Mouse (Mus musculus): ENCODE measurements around the gene Cd70.
"Not testable (repeated sequence)": the region's sequence is repeated elsewhere in the genome, so short reads cannot be mapped to it uniquely, and the experiment has no call there.

Gene Cd70

GRCm38 (mm10) chr17:57134693-57135092, 14.9 kb downstream of the Cd70 start:
- no peak for DNase-seq (ENCODE audit: low read depth)

DNA sequence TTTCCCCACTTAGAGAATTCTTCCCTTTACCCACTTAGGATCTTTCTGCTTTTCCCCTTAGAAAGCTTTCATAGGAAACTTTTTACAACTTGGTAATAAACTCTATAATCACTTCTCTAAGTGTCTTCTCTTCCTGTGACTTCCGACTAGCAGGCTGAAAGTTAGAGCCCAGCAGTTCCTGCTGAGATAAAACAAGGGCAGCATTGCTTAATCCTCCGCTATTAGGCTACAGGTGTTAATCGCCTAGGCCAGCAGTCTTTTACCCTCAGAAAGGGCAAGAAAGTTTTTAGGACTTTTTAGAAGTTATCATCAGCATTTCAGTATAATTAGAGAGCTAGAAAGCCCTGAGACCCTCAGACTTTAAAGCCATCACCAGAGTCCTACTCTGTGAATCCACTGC, 15.6 kb downstream of the Cd70 start:
- not testable (repeated sequence) for DNase-seq (ENCODE audit: low read depth)

DNA sequence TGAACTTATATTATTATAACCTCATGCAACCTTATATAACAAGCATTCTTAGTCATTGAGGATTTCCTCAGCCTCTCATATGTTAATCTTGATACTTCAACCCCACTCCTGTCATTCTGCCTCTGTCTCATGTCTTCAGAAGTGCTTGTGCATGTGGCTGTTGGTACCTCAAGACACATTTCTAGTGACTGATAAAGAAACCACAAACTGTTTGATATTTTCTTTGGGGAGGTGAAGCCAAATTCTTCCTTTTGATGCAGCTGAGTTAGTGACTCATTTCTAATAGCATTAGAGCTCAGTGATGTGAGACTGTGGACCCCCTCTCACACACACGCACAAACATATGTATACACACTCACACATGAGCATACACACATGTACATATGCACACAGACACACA, 17.8 kb downstream of the Cd70 start:
- no peak for DNase-seq (ENCODE audit: low read depth)

DNA sequence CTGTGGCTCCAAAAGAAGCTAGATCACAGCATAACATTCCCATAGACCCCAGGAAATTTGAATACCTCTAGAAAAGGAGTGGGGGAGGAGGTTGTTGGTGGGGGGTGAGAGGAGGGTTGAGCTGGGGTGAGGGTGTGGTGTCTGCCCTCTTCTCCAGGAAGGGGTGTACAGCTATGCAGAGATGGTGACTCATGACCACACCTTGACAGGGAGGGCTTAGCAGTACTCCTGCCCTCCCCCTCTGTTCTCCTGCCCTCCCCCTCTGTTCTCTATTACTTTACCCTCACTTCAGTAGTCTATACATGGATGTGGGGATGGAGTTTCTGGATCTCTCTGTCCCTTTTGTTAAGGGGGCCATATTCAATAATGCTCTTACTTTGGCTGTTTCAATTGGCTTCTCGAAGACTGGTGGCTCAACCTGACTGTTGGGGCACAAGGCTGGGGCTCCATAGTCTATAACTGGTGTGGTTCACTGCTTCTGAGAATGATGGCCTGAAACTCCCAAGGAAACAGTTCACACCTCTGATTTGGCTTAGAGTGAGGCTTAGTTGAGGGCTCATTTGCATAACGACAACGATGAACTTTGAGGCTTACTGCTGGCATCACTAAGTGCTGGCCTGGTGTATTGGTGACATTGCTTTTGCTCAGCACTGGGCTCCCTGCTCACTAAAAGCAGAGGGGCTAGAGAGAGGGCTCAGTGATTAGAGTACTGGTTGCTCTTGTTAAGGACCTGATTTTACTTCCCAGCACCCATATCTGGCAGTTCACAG, 23.5 kb downstream of the Cd70 start:
- DNase-seq (ENCODE audit: low read depth), result no peak

DNA sequence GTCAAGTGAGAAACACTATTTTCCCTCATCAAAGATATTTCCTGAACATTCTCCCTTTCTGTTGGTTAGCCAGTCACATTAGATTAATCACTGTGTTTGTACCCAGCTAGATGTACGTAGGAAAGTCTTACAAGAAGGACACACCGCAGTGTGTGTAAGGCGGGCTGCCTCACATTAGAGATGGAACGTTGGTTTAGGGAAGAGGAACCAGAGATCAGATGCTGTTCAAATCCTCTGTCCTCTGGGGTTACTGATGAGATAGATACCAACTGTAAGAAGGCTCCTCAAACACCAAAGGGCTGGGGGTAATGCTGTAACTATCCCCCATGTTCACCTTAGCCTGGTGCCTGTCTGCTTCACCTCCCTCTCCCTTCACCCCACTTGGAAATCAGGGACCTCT, 24.8 kb downstream of the Cd70 start:
- no peak for DNase-seq (ENCODE audit: low read depth)

DNA sequence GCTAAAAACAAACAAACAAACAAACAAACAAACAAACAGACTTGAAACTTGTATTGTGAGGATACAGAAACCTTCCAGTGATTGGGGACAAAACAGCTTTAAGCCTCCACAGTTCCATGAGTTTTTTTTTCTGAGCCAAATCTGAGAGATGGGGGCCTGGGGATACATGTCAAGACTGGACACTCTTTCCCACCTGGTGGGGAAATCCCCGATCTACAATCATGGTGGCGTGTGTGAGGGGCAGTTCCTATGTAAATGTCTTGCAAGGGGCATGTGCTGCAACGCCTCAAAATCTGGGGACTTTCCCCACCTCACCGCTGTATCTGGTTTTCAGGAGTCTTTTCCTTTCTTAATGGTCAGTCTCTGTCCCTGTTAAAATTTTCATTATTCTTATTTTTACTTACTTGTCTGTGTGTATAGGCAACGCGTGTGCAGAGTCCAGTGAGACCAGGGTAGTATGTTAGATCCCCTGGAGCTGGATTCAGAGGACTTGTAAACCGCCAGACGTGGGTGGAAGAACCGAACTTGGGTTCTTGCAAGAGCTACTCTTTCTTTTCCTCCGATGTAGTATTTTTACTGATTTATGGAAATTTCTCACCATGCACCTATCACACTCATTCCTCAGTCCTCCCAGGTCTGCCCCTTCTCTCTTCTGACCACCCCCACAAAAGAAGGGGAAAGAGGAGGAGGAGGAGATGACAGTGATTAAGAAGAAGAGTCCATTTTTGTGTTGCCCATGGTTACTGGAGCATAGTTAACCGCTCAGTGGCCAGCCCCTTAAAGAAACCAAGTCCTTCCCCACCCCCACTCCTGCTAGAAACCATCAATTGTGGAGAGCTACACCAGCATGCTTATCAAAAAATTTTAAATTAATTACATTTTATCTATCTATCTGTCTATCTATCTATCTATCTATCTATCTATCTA, 26.1 kb downstream of the Cd70 start:
- no peak for DNase-seq (ENCODE audit: low read depth)

DNA sequence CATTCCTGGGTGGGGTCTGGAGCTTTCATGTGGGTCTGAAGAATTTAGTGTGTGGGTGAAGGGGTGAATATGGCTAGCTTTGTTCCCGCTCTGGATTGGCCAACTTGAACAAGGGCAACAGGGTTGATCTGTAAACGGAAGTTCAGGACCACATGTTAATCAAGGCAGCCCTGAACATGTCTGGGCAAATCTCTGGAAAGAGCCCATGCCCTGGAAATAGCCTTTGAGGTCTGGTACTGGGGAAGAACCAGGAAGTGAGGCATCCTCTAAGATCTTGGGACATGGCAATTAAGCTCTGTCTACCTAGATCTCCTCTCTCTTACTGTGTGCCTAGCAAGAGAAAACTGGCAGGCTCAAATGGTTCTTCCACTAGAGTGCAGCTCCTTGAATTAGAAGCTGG, 27.7 kb downstream of the Cd70 start:
- DNase-seq (ENCODE audit: low read depth), result no peak

GRCm38 (mm10) chr17:57118524-57119349, 30.8 kb downstream of the Cd70 start:
- no peak for DNase-seq (ENCODE audit: low read depth)

- DNase-seq (ENCODE audit: low read depth), result no peak
Observed at GRCm38 (mm10) chr17:57116801-57117200, 32.8 kb downstream of the Cd70 start.

GRCm38 (mm10) chr17:57112768-57113474, 36.7 kb downstream of the Cd70 start:
- DNase-seq (ENCODE audit: low read depth), result no peak

DNA sequence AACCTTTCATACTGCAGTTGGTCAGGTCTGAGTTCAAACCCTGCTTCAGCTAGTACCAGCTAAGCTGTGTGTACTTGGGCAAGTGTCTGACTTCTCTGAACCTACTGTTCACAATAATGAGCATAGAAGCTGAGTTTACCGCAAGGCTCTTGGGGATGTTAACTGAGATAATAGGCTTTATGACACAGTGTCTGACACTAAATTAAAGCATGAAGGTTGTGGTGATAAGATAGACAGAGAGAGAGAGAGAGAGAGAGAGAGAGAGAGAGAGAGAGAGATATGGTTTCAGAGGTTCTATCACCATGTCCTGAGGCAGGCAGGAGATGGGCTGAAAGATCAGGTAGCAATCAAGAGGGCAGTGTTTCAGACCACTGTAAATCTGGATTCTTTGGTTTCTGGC, 39.6 kb downstream of the Cd70 start:
- no peak for DNase-seq (ENCODE audit: low read depth)

- no peak for DNase-seq (ENCODE audit: low read depth)
Observed at GRCm38 (mm10) chr17:57108666-57109171, 40.9 kb downstream of the Cd70 start.

- DNase-seq (ENCODE audit: low read depth), result no peak
Observed at GRCm38 (mm10) chr17:57108040-57108665, 41.4 kb downstream of the Cd70 start.

- DNase-seq (ENCODE audit: low read depth), result no peak
Observed at GRCm38 (mm10) chr17:57107064-57107463, 42.5 kb downstream of the Cd70 start.

GRCm38 (mm10) chr17:57106035-57106368, 43.6 kb downstream of the Cd70 start:
- no peak for DNase-seq (ENCODE audit: low read depth)

- DNase-seq (ENCODE audit: low read depth), result no peak
Observed at GRCm38 (mm10) chr17:57105181-57106034, 44.2 kb downstream of the Cd70 start, which contains the start of gene Tnfsf9. Gene Tnfsf9, plus strand, starts transcription at chr17:57105325.

DNA sequence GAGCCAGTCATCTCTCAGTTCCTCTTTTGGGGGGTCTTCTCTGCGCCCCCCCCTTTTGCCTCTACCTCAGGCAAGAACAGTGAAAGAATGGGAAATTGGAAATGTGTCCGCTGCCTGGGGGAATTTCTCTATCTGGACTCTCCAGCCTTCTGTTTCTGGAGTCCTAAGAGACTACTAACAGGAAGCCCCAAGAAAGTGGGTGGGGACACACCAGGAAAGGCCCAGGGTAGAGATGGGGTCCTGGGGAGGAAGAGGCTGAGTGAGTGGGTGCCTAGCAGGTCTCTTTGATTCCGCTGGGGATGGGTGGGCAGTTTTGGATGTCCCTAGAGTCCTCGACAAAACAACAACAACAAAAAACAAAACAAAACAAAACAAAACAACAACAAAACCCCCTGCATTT, 45.1 kb downstream of the Cd70 start:
- no peak for DNase-seq (ENCODE audit: low read depth)

- no peak for DNase-seq (ENCODE audit: low read depth)
Observed at GRCm38 (mm10) chr17:57102276-57102675, 47.3 kb downstream of the Cd70 start.

GRCm38 (mm10) chr17:57099629-57100325, 49.8 kb downstream of the Cd70 start:
- DNase-seq (ENCODE audit: low read depth), result peak; percentile 59
